Mouse (Mus musculus) heart, embryonic 15.5 days (tissue): ENCODE results near the gene Eme2. TPM values are rescaled to one million over a fixed set of nuclear protein-coding genes. Genes with fewer than 3 reads are reported as not detected.

Experiments used
- ATAC-seq: fragments of 200-750 bp; cut with Nextera tagmentation; replicated peaks from 2 replicates; pipeline ENCODE4 v1.8.0; 2017; ENCODE audit warnings: low read depth, moderate TSS enrichment; ENCODE audit not compliant: insufficient number of reproducible peaks, insufficient read depth, low FRiP score
- H3K27ac ChIP-seq: fragments of 300-500 bp; sonication (generic); 2 replicates; pipeline ENCODE4 v1.5.1; 2015; ENCODE audit warnings: mild to moderate bottlenecking, inconsistent platforms
- H3K27me3 ChIP-seq: fragments of 300-500 bp; sonication (generic); 2 replicates; pipeline ENCODE4 v1.6.1; 2015; ENCODE audit warnings: inconsistent platforms
- H3K36me3 ChIP-seq: fragments of 300-500 bp; sonication (generic); 2 replicates; pipeline ENCODE4 v1.6.1; 2015; ENCODE audit warnings: mild to moderate bottlenecking, inconsistent platforms
- H3K4me1 ChIP-seq: fragments of 300-500 bp; sonication (generic); replicated peaks from 2 replicates; pipeline ENCODE4 v1.6.1; 2015; ENCODE audit warnings: inconsistent platforms
- H3K4me2 ChIP-seq: fragments of 300-500 bp; sonication (generic); 2 replicates; pipeline ENCODE4 v1.6.1; 2015; ENCODE audit warnings: inconsistent platforms, mild to moderate bottlenecking, moderate library complexity
- H3K4me3 ChIP-seq: fragments of 300-500 bp; sonication (generic); 2 replicates; pipeline ENCODE4 v1.5.1; 2015; ENCODE audit warnings: mild to moderate bottlenecking, inconsistent platforms
- H3K9ac ChIP-seq: fragments of 300-500 bp; sonication (generic); 2 replicates; pipeline ENCODE4 v1.6.1; 2015; ENCODE audit warnings: mild to moderate bottlenecking, inconsistent platforms
- H3K9me3 ChIP-seq: fragments of 300-500 bp; sonication (generic); replicated peaks from 2 replicates; pipeline ENCODE4 v1.6.1; 2016; ENCODE audit warnings: inconsistent platforms
- WGBS: fragments of 180-500 bp; shearing (Covaris S2); methylation state at CpG from one replicate; pipeline ENCODE4 v1.1.7; 2015; ENCODE audit warnings: mixed read lengths; 5-methylcytosine and 5-hydroxymethylcytosine counted together
- polyA plus RNA-seq: library from polyadenylated mRNA; unstranded; fragments of >200 nt; fragmentation: Nextera tagmentation; extraction: Ambion mirVana; gene quantifications from 2 replicates; pipeline ENCODE4 v1.2.1, GENCODE M21; 2015

Eme2 gene
- polyA plus RNA-seq, 1 experiment from 2014 or later, result 16.6 TPM

DNA sequence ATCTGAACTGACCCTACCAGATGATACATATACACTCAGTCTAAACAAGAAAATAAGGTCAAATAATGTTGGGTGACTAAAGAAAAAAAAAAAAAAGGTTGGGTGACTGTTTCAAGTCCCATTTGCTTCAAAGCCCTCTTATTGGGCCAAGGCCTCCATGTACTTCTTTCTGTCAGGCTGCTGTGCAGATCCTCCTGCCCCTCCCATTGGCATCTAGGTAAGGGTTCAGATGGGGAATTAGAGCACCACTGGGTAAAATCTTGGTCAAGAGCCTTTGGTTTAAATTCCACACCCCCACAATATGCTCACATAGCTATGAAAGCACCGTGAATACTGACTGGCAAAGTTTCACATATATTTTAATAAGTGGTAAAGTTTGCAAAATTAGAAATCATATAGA, 28.4 kb upstream of the Eme2 start:
- ATAC-seq, result no peak
- Histone ChIP-seq H3K9me3 (no peaks in the 10 kb centered on the region), H3K36me3 (peaks cover 95% of the 10 kb centered on the region), H3K27me3 (no peaks in the 10 kb centered on the region), H3K27ac (no peak overlapping the region), H3K4me3 (no peak overlapping the region), H3K4me1 (no peaks in the 10 kb centered on the region), H3K4me2 (no peak overlapping the region), H3K9ac (no peak overlapping the region)
- WGBS, result 90% methylated on average over 1 of the region's 1 CpGs

DNA sequence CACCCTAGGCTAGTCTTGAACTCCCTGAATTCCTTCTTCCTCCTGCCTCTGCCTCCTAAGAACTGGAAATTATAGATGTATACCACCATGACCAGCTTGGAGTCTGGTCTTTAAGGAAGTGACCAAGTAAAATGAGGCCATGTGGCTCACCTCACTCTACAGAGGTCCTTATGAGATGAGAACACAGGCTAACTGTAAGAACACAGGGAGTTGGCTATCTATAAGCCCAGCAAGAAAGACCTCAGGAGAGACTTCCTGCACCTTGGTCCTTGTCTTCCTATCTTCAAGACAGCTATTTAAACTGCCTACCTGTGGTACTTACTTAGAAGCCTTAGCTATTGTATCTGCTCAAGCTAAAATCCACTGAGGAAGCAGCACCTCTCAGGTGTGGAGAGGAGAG, 19.1 kb upstream of the Eme2 start:
- Histone ChIP-seq H3K9ac (no peak overlapping the region), H3K4me1 (no peaks in the 10 kb centered on the region), H3K27ac (no peak overlapping the region), H3K27me3 (no peaks in the 10 kb centered on the region), H3K36me3 (peaks cover 97% of the 10 kb centered on the region), H3K9me3 (no peaks in the 10 kb centered on the region), H3K4me2 (no peak overlapping the region), H3K4me3 (no peak overlapping the region)
- ATAC-seq, result no peak

DNA sequence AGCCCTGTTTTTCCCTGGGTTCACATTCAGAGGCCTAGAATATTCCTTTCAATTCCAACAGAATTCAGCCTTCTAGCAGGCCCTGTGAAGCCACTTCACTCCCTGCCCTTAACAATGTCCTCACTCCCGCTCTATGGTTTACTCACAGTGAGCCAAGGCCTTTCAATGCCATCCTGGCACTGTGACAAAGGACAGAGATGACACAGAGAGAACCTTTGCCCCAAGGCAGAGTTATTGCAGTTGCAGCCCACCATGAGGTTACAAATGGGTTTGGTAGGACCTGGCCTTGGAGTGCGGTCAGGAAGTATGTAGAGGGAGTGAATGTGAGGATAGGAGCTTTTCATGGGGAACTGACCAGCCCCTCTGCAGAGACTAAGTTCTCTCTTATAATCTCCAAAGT, 12.7 kb upstream of the Eme2 start:
- Histone ChIP-seq H3K36me3 (peaks cover 98% of the 10 kb centered on the region), H3K9me3 (no peaks in the 10 kb centered on the region), H3K4me2 (no peak overlapping the region), H3K27me3 (no peaks in the 10 kb centered on the region), H3K4me1 (no peaks in the 10 kb centered on the region), H3K4me3 (no peak overlapping the region), H3K9ac (no peak overlapping the region), H3K27ac (no peak overlapping the region)
- WGBS, result 88% methylated on average over 2 of the region's 2 CpGs
- no peak for ATAC-seq

DNA sequence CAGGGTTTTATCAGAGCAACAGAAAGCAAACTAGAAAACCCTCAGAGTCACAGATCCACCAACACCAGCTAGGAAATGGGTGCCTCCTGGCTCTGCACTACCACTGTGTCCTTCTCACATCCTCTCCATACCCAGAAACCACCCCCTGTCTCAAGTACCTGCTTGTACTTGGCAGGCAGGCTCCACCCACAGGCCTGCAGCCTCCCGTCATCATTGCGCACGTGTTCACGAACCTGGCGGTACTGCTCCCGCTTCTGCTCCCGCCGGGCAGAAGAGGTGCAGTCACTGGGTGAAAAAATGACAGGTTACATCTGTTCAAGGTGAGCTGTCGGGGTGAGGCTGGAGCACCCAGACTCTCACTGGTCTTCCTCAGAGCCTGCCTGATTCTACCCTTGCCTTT, 8.9 kb upstream of the Eme2 start:
- Histone ChIP-seq H3K9ac (no peak overlapping the region), H3K36me3 (peaks cover 99% of the 10 kb centered on the region), H3K4me2 (no peak overlapping the region), H3K27ac (no peak overlapping the region), H3K9me3 (no peaks in the 10 kb centered on the region), H3K4me1 (peaks cover 5% of the 10 kb centered on the region), H3K4me3 (no peak overlapping the region), H3K27me3 (no peaks in the 10 kb centered on the region)
- WGBS, result 85% methylated on average over 9 of the region's 9 CpGs
- ATAC-seq, result no peak

DNA sequence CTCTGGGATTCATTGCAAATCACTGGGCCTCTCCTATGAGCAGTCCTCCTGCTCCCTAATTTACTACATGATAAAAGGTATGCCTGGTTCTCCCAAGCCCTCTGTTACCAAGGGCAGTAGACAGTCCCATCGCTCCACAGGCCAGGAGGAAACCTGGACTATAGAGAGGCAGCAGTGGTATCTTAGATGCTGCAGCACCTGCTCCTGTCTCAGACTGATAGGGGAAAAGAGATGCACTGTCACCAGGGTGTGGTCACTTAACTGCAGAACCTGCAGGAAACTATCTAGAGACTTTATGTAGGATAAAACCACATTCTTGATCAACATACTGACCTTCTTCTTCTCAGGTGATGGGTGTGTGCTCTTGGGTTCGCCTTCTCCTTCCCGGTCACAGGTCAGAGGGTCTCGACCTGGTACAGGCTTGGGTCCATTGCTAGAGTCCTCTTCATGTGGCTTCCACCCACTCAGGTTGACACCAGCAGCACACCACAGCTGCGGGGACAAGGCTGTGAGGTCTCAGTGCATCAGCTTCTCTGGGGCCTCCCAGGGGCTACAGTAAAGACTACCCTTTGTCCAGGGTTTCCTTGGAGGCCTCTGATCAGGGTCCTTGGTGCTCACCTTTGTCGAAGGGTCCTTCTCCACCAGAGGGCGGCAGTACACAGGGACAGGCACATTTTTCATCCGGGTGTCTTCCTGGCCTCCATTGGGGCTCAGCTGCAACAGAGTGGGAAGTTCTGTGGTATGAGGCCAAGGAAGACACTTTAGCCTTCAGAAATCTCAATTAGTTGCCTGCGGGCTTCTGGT, 8.0 kb upstream of the Eme2 start:
- Histone ChIP-seq H3K27ac (no peak overlapping the region), H3K9ac (no peak overlapping the region), H3K36me3 (peaks cover 99% of the 10 kb centered on the region), H3K9me3 (no peaks in the 10 kb centered on the region), H3K27me3 (no peaks in the 10 kb centered on the region), H3K4me1 (peaks cover 12% of the 10 kb centered on the region), H3K4me2 (no peak overlapping the region), H3K4me3 (no peak overlapping the region)
- 69% methylated on average over 9 of the region's 9 CpGs for WGBS
- ATAC-seq, result no peak

DNA sequence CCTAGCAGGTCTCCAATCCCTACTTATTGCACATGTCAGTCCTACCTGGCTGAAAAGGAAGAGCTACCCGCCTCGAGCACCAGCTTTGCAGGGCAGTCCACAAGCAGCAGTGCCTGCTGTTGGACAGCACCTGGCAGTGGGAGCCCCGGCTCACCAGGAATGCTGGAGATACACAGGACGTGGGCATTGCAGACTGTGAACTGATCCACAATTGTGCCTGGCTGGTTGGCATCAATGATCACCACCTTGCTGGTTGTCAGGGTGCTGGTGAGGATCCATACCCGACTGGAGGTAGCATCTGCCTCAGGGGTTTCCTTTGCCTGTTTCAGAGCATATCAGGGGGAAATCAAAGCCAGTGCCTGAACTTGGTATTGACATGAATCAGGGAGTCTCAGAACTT, 7.2 kb upstream of the Eme2 start:
- Histone ChIP-seq H3K36me3 (peaks cover 98% of the 10 kb centered on the region), H3K27me3 (no peaks in the 10 kb centered on the region), H3K4me2 (no peak overlapping the region), H3K9me3 (no peaks in the 10 kb centered on the region), H3K4me3 (no peak overlapping the region), H3K9ac (no peak overlapping the region), H3K4me1 (peaks cover 19% of the 10 kb centered on the region), H3K27ac (no peak overlapping the region)
- 89% methylated on average over 5 of the region's 5 CpGs for WGBS
- no peak for ATAC-seq

DNA sequence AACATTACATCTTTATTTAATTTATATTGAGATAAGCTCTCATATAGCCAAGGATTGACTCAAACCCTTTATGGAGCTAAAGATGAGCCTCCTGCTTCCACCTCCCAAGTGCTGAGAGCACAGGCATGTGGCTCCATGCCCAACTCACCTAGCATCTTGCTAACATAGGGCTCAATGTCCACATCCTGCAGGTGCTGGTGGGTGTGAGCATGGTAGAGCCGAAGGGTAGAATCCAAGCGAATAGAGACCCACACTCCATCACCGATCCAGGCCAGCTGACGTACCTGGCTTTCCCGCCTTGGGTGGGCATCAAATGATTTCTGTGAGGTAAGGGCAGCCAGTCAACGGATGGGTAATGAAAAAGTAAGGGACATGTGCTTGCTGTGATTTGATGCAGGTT, 5.1 kb upstream of the Eme2 start:
- ATAC-seq, result no peak
- peaks cover 77% of the 10 kb centered on the region for H3K36me3 ChIP-seq

DNA sequence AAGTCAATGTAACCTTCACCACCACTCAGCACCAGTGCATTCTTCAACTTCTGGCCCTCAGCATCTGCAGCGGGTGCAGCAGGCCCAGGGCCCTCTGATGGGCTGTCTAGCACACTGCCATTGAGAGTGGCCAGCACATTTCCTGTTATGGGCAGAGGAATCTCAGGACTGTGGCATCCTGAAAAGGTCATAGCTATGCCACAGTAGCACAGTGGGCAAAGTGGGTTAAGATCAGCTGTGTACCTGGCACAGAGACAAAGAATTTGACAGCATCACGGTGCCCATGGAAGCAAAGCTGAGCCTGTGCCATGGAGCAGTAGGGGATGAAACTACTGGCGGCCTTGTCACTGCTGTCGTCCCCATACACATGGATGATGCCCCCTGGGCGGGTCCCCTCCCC, 4.3 kb upstream of the Eme2 start:
- no peaks in the 10 kb centered on the region for H3K27me3 ChIP-seq
- peak overlapping the region; percentile 57 for H3K27ac ChIP-seq
- no peak overlapping the region for H3K4me3 ChIP-seq
- no peak overlapping the region for H3K4me2 ChIP-seq
- H3K9me3 ChIP-seq, result no peaks in the 10 kb centered on the region
- WGBS, result 61% methylated on average over 5 of the region's 5 CpGs
- peaks cover 68% of the 10 kb centered on the region for H3K36me3 ChIP-seq
- H3K4me1 ChIP-seq, result peaks cover 40% of the 10 kb centered on the region
- 0 out of 2 replicates have a peak overlapping the region, but pooled peaks have one; percentile 12 for H3K9ac ChIP-seq
- ATAC-seq, result peak; percentile 15

More for the DNA sequence above, 5.1 kb upstream of the Eme2 start:
- Histone ChIP-seq H3K4me2 (no peak overlapping the region), H3K4me1 (peaks cover 37% of the 10 kb centered on the region), H3K27me3 (no peaks in the 10 kb centered on the region), H3K27ac (no peak overlapping the region), H3K9ac (no peak overlapping the region), H3K4me3 (no peak overlapping the region), H3K9me3 (no peaks in the 10 kb centered on the region)
- 90% methylated on average over 6 of the region's 6 CpGs for WGBS

DNA sequence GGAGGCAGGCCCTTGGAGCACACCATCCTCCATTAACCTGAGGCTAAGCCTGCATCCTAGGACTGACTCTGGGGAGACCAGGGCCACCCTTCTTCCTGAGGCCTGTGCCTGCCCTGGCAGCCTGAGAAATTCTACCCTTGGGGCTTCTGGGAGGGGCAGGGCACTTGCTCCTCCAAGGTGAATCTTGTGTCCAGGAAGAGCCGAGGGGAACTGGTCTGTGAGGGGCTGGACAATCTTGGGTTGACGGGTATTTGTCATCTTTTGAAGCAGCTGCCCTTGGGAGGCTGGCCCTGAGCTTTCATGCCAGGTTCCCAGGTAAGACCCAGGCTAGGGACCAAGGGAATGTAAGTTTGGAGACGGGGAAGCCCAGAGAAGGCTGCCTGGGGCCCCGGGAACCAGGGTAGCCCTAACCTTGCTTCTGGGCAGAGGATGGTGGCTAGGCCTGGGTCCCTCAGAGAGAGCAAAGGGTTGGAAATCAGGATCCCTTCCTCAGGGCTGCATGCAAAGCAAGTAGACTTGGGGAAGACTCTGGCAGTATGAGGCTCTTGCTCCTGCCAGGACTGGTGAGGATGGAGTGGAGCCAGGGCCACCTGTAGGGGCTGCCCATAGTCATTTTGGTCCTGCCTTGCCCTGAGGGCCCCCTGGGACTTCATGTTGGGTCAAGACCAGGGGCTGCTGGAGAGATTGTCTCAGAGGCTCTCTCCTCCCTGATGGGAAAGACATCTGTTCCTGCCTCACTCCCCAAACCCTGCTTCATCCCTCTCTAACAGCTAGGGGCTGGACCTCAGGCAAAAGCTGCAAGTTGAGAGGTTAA, 3.4 kb upstream of the Eme2 start:
- WGBS, result 85% methylated on average over 4 of the region's 4 CpGs
- H3K9ac ChIP-seq, result peak overlapping the region; percentile 12; the same call in 1 of the 2 replicates
- peak overlapping the region; percentile 57 for H3K27ac ChIP-seq
- no peaks in the 10 kb centered on the region for H3K27me3 ChIP-seq
- H3K9me3 ChIP-seq, result no peaks in the 10 kb centered on the region
- peaks cover 60% of the 10 kb centered on the region for H3K36me3 ChIP-seq
- peak overlapping the region; percentile 81; the same call in 1 of the 2 replicates for H3K4me3 ChIP-seq
- H3K4me1 ChIP-seq, result peaks cover 47% of the 10 kb centered on the region
- no peak overlapping the region for H3K4me2 ChIP-seq
- ATAC-seq, result no peak

DNA sequence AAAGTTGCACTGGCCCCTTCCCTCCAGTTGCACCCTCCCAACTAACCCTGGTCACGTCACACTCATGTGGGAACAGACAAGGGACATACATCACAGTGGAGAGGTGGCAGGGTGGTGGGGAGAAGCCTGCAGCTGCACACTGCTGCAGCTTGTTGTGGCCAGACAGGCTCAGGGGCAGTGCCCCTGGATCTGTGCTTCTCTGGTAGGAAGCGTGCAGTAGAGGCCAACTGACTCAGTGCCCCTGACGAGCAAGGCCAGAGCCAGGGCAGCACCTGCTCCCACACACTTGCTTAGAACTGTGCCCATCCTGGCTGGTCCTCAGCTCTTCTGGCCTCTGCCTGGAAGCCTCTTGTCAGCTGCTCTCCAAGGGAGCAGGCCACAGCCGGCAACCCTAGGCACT, 2.7 kb upstream of the Eme2 start:
- Histone ChIP-seq H3K36me3 (peaks cover 60% of the 10 kb centered on the region), H3K4me3 (peak overlapping the region; percentile 81)

DNA sequence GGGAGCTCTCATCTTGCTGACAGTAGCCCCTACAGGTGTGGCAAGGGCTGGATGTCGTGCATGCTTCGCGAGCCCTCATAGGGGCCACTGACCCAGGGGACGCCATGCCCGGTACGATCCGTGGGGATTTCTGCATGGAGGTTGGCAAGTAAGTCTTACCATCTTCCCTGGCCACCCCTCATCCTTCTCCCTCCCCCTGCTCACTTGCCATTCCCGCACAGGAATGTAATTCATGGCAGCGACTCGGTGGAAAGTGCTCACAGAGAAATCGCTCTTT, 2.0 kb upstream of the Eme2 start:
- Histone ChIP-seq H3K4me1 (peaks cover 47% of the 10 kb centered on the region), H3K36me3 (peaks cover 60% of the 10 kb centered on the region), H3K4me2 (peak overlapping the region; percentile 94), H3K9me3 (no peaks in the 10 kb centered on the region), H3K9ac (peak overlapping the region; percentile 91), H3K27ac (peak overlapping the region; percentile 91; the same call in 1 of the 2 replicates), H3K27me3 (no peaks in the 10 kb centered on the region), H3K4me3 (peak overlapping the region; percentile 81)
- WGBS, result 34% methylated on average over 11 of the region's 11 CpGs
- no peak for ATAC-seq

More for the DNA sequence above, 2.7 kb upstream of the Eme2 start:
- 71% methylated on average over 4 of the region's 4 CpGs for WGBS
- no peak for ATAC-seq
- H3K4me2 ChIP-seq, result peak overlapping the region; percentile 94; the same call in 1 of the 2 replicates
- no peak overlapping the region for H3K9ac ChIP-seq
- H3K4me1 ChIP-seq, result peaks cover 47% of the 10 kb centered on the region
- no peaks in the 10 kb centered on the region for H3K27me3 ChIP-seq
- no peak overlapping the region for H3K27ac ChIP-seq
- no peaks in the 10 kb centered on the region for H3K9me3 ChIP-seq
